24 mouse cellular contexts compared by ENCODE assay signal in genomic region chr2:112241787-112242186, GRCm38 (mm10). TPM values are rescaled to one million over a fixed set of nuclear protein-coding genes. Genes with fewer than 3 reads are reported as not detected.
A peak's percentile ranks its signal among the peaks of the same experiment; 100 is the strongest.
DNase-seq lines count a peak whose midpoint lies in the region; ATAC-seq and TF ChIP-seq lines count a peak whose summit lies in the region.
"Had no signal": no experiment of that assay in that cellular context is flagged by ENCODE, and none has a peak within 500 bp of the region (broad histone marks: within the 10 kb centered on the region; RNA-seq: fewer than 3 reads in every experiment).

No protein-coding gene starts in this region.

- WGBS in stomach, embryonic 16.5 days, result 76% methylated on average over 14 of the region's 14 CpGs
- 85% methylated on average over 14 of the region's 14 CpGs for WGBS in stomach, postnatal 0 days

- intact Hi-C loops in heart, postnatal 14 days (cut with DNase I), result no loop called here

- H3K9me3 ChIP-seq in stomach, embryonic 16.5 days (replicated peaks; ENCODE audit: control insufficient read depth, low read length), result no peaks in the 10 kb centered on the region
- H3K9me3 ChIP-seq in stomach, postnatal 0 days (ENCODE audit: control insufficient read depth, low read length), result no peaks in the 10 kb centered on the region
- H3K9me3 ChIP-seq in ES-E14 (ENCODE audit: control insufficient read depth, insufficient read depth, low read depth, low read length), result no peaks in the 10 kb centered on the region
- H3K9me3 ChIP-seq: embryonic facial prominence, embryonic 10.5 days; embryonic facial prominence, embryonic 12.5 days; forebrain, embryonic 13.5 days; forebrain, embryonic 15.5 days had no signal

- no peaks in the 10 kb centered on the region for H3K27me3 ChIP-seq in stomach, embryonic 16.5 days (ENCODE audit: control insufficient read depth, insufficient read depth, low read length)
- H3K27me3 ChIP-seq in stomach, postnatal 0 days (ENCODE audit: control insufficient read depth, insufficient read depth, low read length), result no peaks in the 10 kb centered on the region
- H3K27me3 ChIP-seq: CH12.LX; embryonic facial prominence, embryonic 12.5 days; forebrain, embryonic 15.5 days had no signal

- H3K4me1 ChIP-seq in stomach, embryonic 16.5 days (ENCODE audit: control insufficient read depth, insufficient read depth, low read length), result peaks cover 27% of the 10 kb centered on the region
- H3K4me1 ChIP-seq in stomach, postnatal 0 days (replicated peaks; ENCODE audit: control insufficient read depth, insufficient read depth), result no peaks in the 10 kb centered on the region
- peaks cover 0 to 33% of the 10 kb centered on the region in 2 experiments; a peak in 2 of 4 replicates for H3K4me1 ChIP-seq in ES-E14 (ENCODE audit: control insufficient read depth in 2 of 2, insufficient read depth in 2 of 2, low read length in 2 of 2, poor library complexity in 1 of 2)
- H3K4me1 ChIP-seq in cortical plate, adult 2 months (ENCODE audit: control insufficient read depth, insufficient read depth, low read length), result no peaks in the 10 kb centered on the region; the same call in 1 of the 2 replicates

- no peak for TF ChIP-seq CTCF in stomach, postnatal 0 days (IDR thresholded peaks at IDR 0.05; ENCODE audit: low read depth)
- no peak for TF ChIP-seq CTCF in cortical plate, adult 2 months (IDR thresholded peaks at IDR 0.05; ENCODE audit: extremely low read depth, insufficient read depth, low read length)

- peak; percentile 81 for DNase-seq in heart, adult 11 months
- DNase-seq in heart, postnatal 14 days, result no peak
- DNase-seq in stomach, postnatal 0 days (ENCODE audit: low spot score), result no peak
- no peak for DNase-seq in ES-E14 (ENCODE audit: low read depth, low spot score)
- no peak for DNase-seq in urinary bladder, postnatal 25 days (ENCODE audit: low spot score)
- DNase-seq: adrenal gland, adult 2 months; adrenal gland, postnatal 10 days; adrenal gland, postnatal 25 days; cerebellum, adult 11 months; cerebellum, adult 18-20 months; cerebellum, adult 8-10 months; forebrain, postnatal 0 days had no signal

- TF ChIP-seq EP300 in stomach, postnatal 0 days (optimal IDR thresholded peaks at IDR 0.05), result no peak

- no peak overlapping the region for H3K4me3 ChIP-seq in stomach, embryonic 16.5 days (replicated peaks; ENCODE audit: low read length)
- no peak overlapping the region for H3K4me3 ChIP-seq in stomach, postnatal 0 days (ENCODE audit: low read depth, low read length)
- H3K4me3 ChIP-seq in ES-E14 (ENCODE audit: insufficient read depth in 1 of 2, low read depth in 1 of 2, low read length in 2 of 2, poor library complexity in 1 of 2, severe bottlenecking in 1 of 2), result no peak overlapping the region
- peak overlapping the region; percentile 88; the same call in 1 of the 2 replicates for H3K4me3 ChIP-seq in cortical plate, adult 2 months (ENCODE audit: insufficient read depth, low read length)
- H3K4me3 ChIP-seq: embryonic facial prominence, embryonic 12.5 days; forebrain, embryonic 13.5 days; forebrain, embryonic 15.5 days had no signal

- 0 out of 2 replicates have a peak overlapping the region, but pooled peaks have one; percentile 1 for H3K4me2 ChIP-seq in stomach, embryonic 16.5 days (ENCODE audit: low read depth, low read length)
- no peak overlapping the region for H3K4me2 ChIP-seq in stomach, postnatal 0 days (replicated peaks; ENCODE audit: low read depth)
- H3K4me2 ChIP-seq: embryonic facial prominence, embryonic 12.5 days; forebrain, embryonic 15.5 days had no signal

- H3K36me3 ChIP-seq in stomach, embryonic 16.5 days (ENCODE audit: control insufficient read depth, insufficient read depth, low read length), result no peaks in the 10 kb centered on the region
- H3K36me3 ChIP-seq in stomach, postnatal 0 days (ENCODE audit: control insufficient read depth, insufficient read depth, low read length), result no peaks in the 10 kb centered on the region
- peaks cover 19% of the 10 kb centered on the region for H3K36me3 ChIP-seq in ES-E14 (ENCODE audit: control insufficient read depth, insufficient read depth, low read length, poor library complexity, severe bottlenecking)

- in situ Hi-C loops in ES-E14 (cut with MboI; ENCODE audit: low sequenced_read_pairs in 2 of 2, unreplicated experiment in 2 of 2), result no loop called here

- no peak overlapping the region for H3K9ac ChIP-seq in stomach, embryonic 16.5 days (ENCODE audit: low read length)
- H3K9ac ChIP-seq in stomach, postnatal 0 days (ENCODE audit: low read length), result no peak overlapping the region
- 0 out of 2 replicates have a peak overlapping the region, but pooled peaks have one; percentile 20 for H3K9ac ChIP-seq in ES-E14 (ENCODE audit: insufficient read depth, low read depth, low read length, poor library complexity, severe bottlenecking)
- H3K9ac ChIP-seq: embryonic facial prominence, embryonic 12.5 days; forebrain, embryonic 13.5 days; forebrain, embryonic 15.5 days; forebrain, postnatal 0 days had no signal

- TF ChIP-seq POLR2A in cortical plate, adult 2 months (IDR thresholded peaks at IDR 0.05; ENCODE audit: extremely low read depth, insufficient read depth, low read length), result no peak

- H3K27ac ChIP-seq in stomach, embryonic 16.5 days (ENCODE audit: low read length), result no peak overlapping the region
- H3K27ac ChIP-seq in stomach, postnatal 0 days (replicated peaks), result no peak overlapping the region
- no peak overlapping the region for H3K27ac ChIP-seq in ES-E14 (ENCODE audit: insufficient read depth, low read depth, low read length, poor library complexity, severe bottlenecking)
- no peak overlapping the region for H3K27ac ChIP-seq in cortical plate, adult 2 months (ENCODE audit: insufficient read depth, low read length)
- H3K27ac ChIP-seq: embryonic facial prominence, embryonic 10.5 days; embryonic facial prominence, embryonic 12.5 days; forebrain, embryonic 13.5 days; forebrain, embryonic 15.5 days had no signal

- no peak for ATAC-seq in stomach, embryonic 16.5 days (ENCODE audit: insufficient read depth, low FRiP score)
- ATAC-seq in stomach, postnatal 0 days (ENCODE audit: low FRiP score, low TSS enrichment), result no peak
- ATAC-seq: CD4-positive, CD25-positive, alpha-beta regulatory T cell, adult 4 months; forebrain, embryonic 13.5 days; forebrain, embryonic 15.5 days; forebrain, postnatal 0 days had no signal

TF ChIP-seq in ES-E14, 5 proteins besides CTCF, POLR2A, EP300 and RAD21:
- TF ChIP-seq CHD2 (IDR thresholded peaks at IDR 0.05; ENCODE audit: low read depth, low read length) (no peak), MAFK (IDR thresholded peaks at IDR 0.05; ENCODE audit: insufficient read depth, low read depth, low read length) (no peak), ZC3H11A (IDR thresholded peaks at IDR 0.05; ENCODE audit: borderline replicate concordance, low read depth, low read length) (no peak), HCFC1 (IDR thresholded peaks at IDR 0.05; ENCODE audit: borderline replicate concordance, insufficient read depth, low read length) (no peak), ZNF384 (IDR thresholded peaks at IDR 0.05; ENCODE audit: low read depth, low read length) (no peak)

RNA-seq across cellular contexts. Expression of gene Lpcat4, which starts 2.5 kb away (rescaled TPM):
- 1 to 10 TPM; 4.3 to 4.4 TPM for total RNA-seq in heart, postnatal 14 days (2021)
- 39.7 and 54.7 TPM in 2 replicates for polyA plus RNA-seq in stomach, embryonic 16.5 days (2015; fragmentation: Nextera tagmentation; extraction: Ambion mirVana)
- polyA plus RNA-seq in stomach, postnatal 0 days (2015; fragmentation: Nextera tagmentation; extraction: Ambion mirVana), result 40.2 and 52.0 TPM in 2 replicates
- 15.8 and 25.0 TPM in 2 replicates for total RNA-seq in ES-E14 (2012; rRNA removed)
- polyA plus RNA-seq in cortical plate, adult 2 months (2012; rRNA removed), result 332 and 337 TPM in 2 replicates

RNA-seq across cellular contexts. Expression of gene Nutm1, which starts 17.3 kb away (rescaled TPM):
- total RNA-seq in heart, postnatal 14 days (2021), result not detected
- polyA plus RNA-seq in stomach, embryonic 16.5 days (2015; fragmentation: Nextera tagmentation; extraction: Ambion mirVana), result 0.05 and 0.11 TPM in 2 replicates
- polyA plus RNA-seq in stomach, postnatal 0 days (2015; fragmentation: Nextera tagmentation; extraction: Ambion mirVana), result 0.06 and 0.10 TPM in 2 replicates
- total RNA-seq in ES-E14 (2012; rRNA removed), result not detected in 2 replicates
- 0.08 and 0.10 TPM in 2 replicates for polyA plus RNA-seq in cortical plate, adult 2 months (2012; rRNA removed)
- total RNA-seq: adrenal gland, adult 2 months; adrenal gland, postnatal 10 days; adrenal gland, postnatal 25 days; adrenal gland, postnatal 4 days; CH12.LX; common myeloid progenitor, adult 5-6 weeks; forebrain, postnatal 0 days had no signal
- polyA plus RNA-seq: adrenal gland, adult 2 months; brain, embryonic 14.5 days; CD4-positive, CD25-positive, alpha-beta regulatory T cell, adult 4 months; embryonic facial prominence, embryonic 10.5 days; embryonic facial prominence, embryonic 12.5 days; embryonic facial prominence, embryonic 14.5 days; forebrain, embryonic 13.5 days had no signal

RNA-seq across cellular contexts. Expression of gene Nop10, which starts 19.9 kb away (rescaled TPM):
- total RNA-seq in heart, postnatal 14 days (2021), result 10 to 100 TPM; 57.1 to 64.2 TPM
- polyA plus RNA-seq in stomach, embryonic 16.5 days (2015; fragmentation: Nextera tagmentation; extraction: Ambion mirVana), result 193 and 215 TPM in 2 replicates
- 169 and 172 TPM in 2 replicates for polyA plus RNA-seq in stomach, postnatal 0 days (2015; fragmentation: Nextera tagmentation; extraction: Ambion mirVana)
- total RNA-seq in ES-E14 (2012; rRNA removed), result 308 and 339 TPM in 2 replicates
- 92.6 and 101 TPM in 2 replicates for polyA plus RNA-seq in cortical plate, adult 2 months (2012; rRNA removed)

RNA-seq across cellular contexts. Expression of gene Slc12a6, which starts 23.8 kb away (rescaled TPM):
- total RNA-seq in heart, postnatal 14 days (2021), result 10 to 100 TPM; 40.7 to 42.8 TPM
- polyA plus RNA-seq in stomach, embryonic 16.5 days (2015; fragmentation: Nextera tagmentation; extraction: Ambion mirVana), result 14.6 and 15.1 TPM in 2 replicates
- 5.4 and 6.2 TPM in 2 replicates for polyA plus RNA-seq in stomach, postnatal 0 days (2015; fragmentation: Nextera tagmentation; extraction: Ambion mirVana)
- total RNA-seq in ES-E14 (2012; rRNA removed), result 20.7 and 29.2 TPM in 2 replicates
- polyA plus RNA-seq in cortical plate, adult 2 months (2012; rRNA removed), result 109 and 113 TPM in 2 replicates

RNA-seq across cellular contexts. Expression of gene Gm21985, which starts 24.3 kb away (rescaled TPM):
- total RNA-seq in heart, postnatal 14 days (2021), result under 1 TPM in 1 of 2 experiments, not detected in 1; 0.51 TPM
- polyA plus RNA-seq in stomach, embryonic 16.5 days (2015; fragmentation: Nextera tagmentation; extraction: Ambion mirVana), result not detected in 2 replicates
- polyA plus RNA-seq in stomach, postnatal 0 days (2015; fragmentation: Nextera tagmentation; extraction: Ambion mirVana), result not detected in 2 replicates
- total RNA-seq in ES-E14 (2012; rRNA removed), result 0.69 and 0.98 TPM in 2 replicates
- polyA plus RNA-seq in cortical plate, adult 2 months (2012; rRNA removed), result 0.13 and 0.15 TPM in 2 replicates
- total RNA-seq: adrenal gland, postnatal 25 days; adrenal gland, postnatal 4 days; common myeloid progenitor, adult 5-6 weeks had no signal
- polyA plus RNA-seq: adrenal gland, adult 2 months; brain, embryonic 14.5 days; CD4-positive, CD25-positive, alpha-beta regulatory T cell, adult 4 months; embryonic facial prominence, embryonic 10.5 days; embryonic facial prominence, embryonic 12.5 days; embryonic facial prominence, embryonic 14.5 days; forebrain, embryonic 13.5 days; forebrain, postnatal 0 days had no signal
